In genomic region chr13:24279762-24280438, GRCm38 (mm10) we compare ENCODE assay signal across 8 mouse cellular contexts. TPM values are rescaled to one million over a fixed set of nuclear protein-coding genes. Genes with fewer than 3 reads are reported as not detected.
A peak's percentile ranks its signal among the peaks of the same experiment; 100 is the strongest.
DNase-seq lines count a peak whose midpoint lies in the region; ATAC-seq and TF ChIP-seq lines count a peak whose summit lies in the region.

No protein-coding gene starts in this region.

- no peak for TF ChIP-seq POLR2A in ES-Bruce4 (IDR thresholded peaks at IDR 0.05; ENCODE audit: insufficient read depth, low read length)

- H3K4me1 ChIP-seq in ES-Bruce4 (ENCODE audit: control insufficient read depth, insufficient read depth, low read length), result peaks cover 2% of the 10 kb centered on the region
- H3K4me1 ChIP-seq in forebrain, embryonic 10.5 days, result peaks cover 25% of the 10 kb centered on the region
- H3K4me1 ChIP-seq in lung, embryonic 16.5 days (replicated peaks; ENCODE audit: control insufficient read depth, insufficient read depth, low read length), result peaks cover 7% of the 10 kb centered on the region
- H3K4me1 ChIP-seq in stomach, postnatal 0 days (replicated peaks; ENCODE audit: control insufficient read depth, insufficient read depth), result no peaks in the 10 kb centered on the region

- peak; percentile 11; the same call in 1 of the 2 replicates for ATAC-seq in lung, embryonic 16.5 days (ENCODE audit: low read depth)
- no peak for ATAC-seq in stomach, postnatal 0 days (ENCODE audit: low FRiP score, low TSS enrichment)
- no peak for ATAC-seq in activated CD4-positive, CD25-positive, alpha-beta regulatory T cell, adult 4 months

- peak overlapping the region; percentile 60 for H3K4me3 ChIP-seq in ES-Bruce4 (ENCODE audit: low read depth, low read length)
- H3K4me3 ChIP-seq in forebrain, embryonic 10.5 days, result peak overlapping the region; percentile 78
- H3K4me3 ChIP-seq in lung, embryonic 16.5 days (ENCODE audit: low read length), result peak overlapping the region; percentile 75
- peak overlapping the region; percentile 69 for H3K4me3 ChIP-seq in stomach, postnatal 0 days (ENCODE audit: low read depth, low read length)

- peak; percentile 21 for DNase-seq in adrenal gland, postnatal 25 days
- DNase-seq in forebrain, embryonic 10.5 days (ENCODE audit: extremely low spot score, low spot score), result peak; percentile 34
- DNase-seq in kidney, adult 18-20 months, result peak; percentile 57
- DNase-seq in stomach, postnatal 0 days (ENCODE audit: low spot score), result peak; percentile 48
- DNase-seq in c-Kit-positive CD71-positive TER-119-positive erythroid progenitor cells, embryonic 14.5 days (ENCODE audit: low spot score), result no peak

- H3K4me2 ChIP-seq in lung, embryonic 16.5 days (ENCODE audit: low read depth, low read length), result peak overlapping the region; percentile 89
- peak overlapping the region; percentile 94 for H3K4me2 ChIP-seq in stomach, postnatal 0 days (replicated peaks; ENCODE audit: low read depth)

- no peak for TF ChIP-seq EP300 in ES-Bruce4 (IDR thresholded peaks at IDR 0.05; ENCODE audit: insufficient read depth, low read depth, low read length)
- no peak for TF ChIP-seq EP300 in stomach, postnatal 0 days (optimal IDR thresholded peaks at IDR 0.05)

- no peak overlapping the region for H3K27ac ChIP-seq in ES-Bruce4 (ENCODE audit: insufficient read depth, low read length)
- peak overlapping the region; percentile 94 for H3K27ac ChIP-seq in forebrain, embryonic 10.5 days
- peak overlapping the region; percentile 96 for H3K27ac ChIP-seq in lung, embryonic 16.5 days (ENCODE audit: low read length)
- peak overlapping the region; percentile 91; the same call in 1 of the 2 replicates for H3K27ac ChIP-seq in stomach, postnatal 0 days (replicated peaks)

- TF ChIP-seq CTCF in ES-Bruce4 (IDR thresholded peaks at IDR 0.05; ENCODE audit: low read depth, low read length), result no peak
- TF ChIP-seq CTCF in stomach, postnatal 0 days (IDR thresholded peaks at IDR 0.05; ENCODE audit: low read depth), result no peak

- no peaks in the 10 kb centered on the region for H3K36me3 ChIP-seq in ES-Bruce4 (ENCODE audit: control insufficient read depth, insufficient read depth, low read length, poor library complexity, severe bottlenecking)
- H3K36me3 ChIP-seq in forebrain, embryonic 10.5 days (replicated peaks), result peaks cover 7% of the 10 kb centered on the region; the same call in 1 of the 2 replicates
- peaks cover 2% of the 10 kb centered on the region; the same call in 1 of the 2 replicates for H3K36me3 ChIP-seq in lung, embryonic 16.5 days (ENCODE audit: control insufficient read depth, insufficient read depth, low read length)
- no peaks in the 10 kb centered on the region for H3K36me3 ChIP-seq in stomach, postnatal 0 days (ENCODE audit: control insufficient read depth, insufficient read depth, low read length)

- peak overlapping the region; percentile 91 for H3K9ac ChIP-seq in ES-Bruce4 (ENCODE audit: low read depth, poor library complexity, severe bottlenecking)
- H3K9ac ChIP-seq in lung, embryonic 16.5 days (ENCODE audit: low read length), result peak overlapping the region; percentile 84
- H3K9ac ChIP-seq in stomach, postnatal 0 days (ENCODE audit: low read length), result peak overlapping the region; percentile 73

- no peaks in the 10 kb centered on the region for H3K27me3 ChIP-seq in ES-Bruce4 (ENCODE audit: control insufficient read depth, insufficient read depth, low read length, poor library complexity, severe bottlenecking)
- peaks cover 22% of the 10 kb centered on the region for H3K27me3 ChIP-seq in forebrain, embryonic 10.5 days (ENCODE audit: poor library complexity, severe bottlenecking)
- no peaks in the 10 kb centered on the region for H3K27me3 ChIP-seq in lung, embryonic 16.5 days (ENCODE audit: control insufficient read depth, insufficient read depth, low read depth, low read length)
- no peaks in the 10 kb centered on the region for H3K27me3 ChIP-seq in stomach, postnatal 0 days (ENCODE audit: control insufficient read depth, insufficient read depth, low read length)

- 0% methylated on average over 21 of the region's 21 CpGs for WGBS in forebrain, embryonic 10.5 days
- WGBS in lung, embryonic 16.5 days, result 1% methylated on average over 20 of the region's 21 CpGs
- WGBS in stomach, postnatal 0 days, result 3% methylated on average over 18 of the region's 21 CpGs

- no peaks in the 10 kb centered on the region; the same call in 1 of the 2 replicates for H3K9me3 ChIP-seq in ES-Bruce4 (replicated peaks; ENCODE audit: control insufficient read depth, insufficient read depth, low read length, poor library complexity, severe bottlenecking)
- H3K9me3 ChIP-seq in forebrain, embryonic 10.5 days, result no peaks in the 10 kb centered on the region
- no peaks in the 10 kb centered on the region for H3K9me3 ChIP-seq in lung, embryonic 16.5 days (ENCODE audit: control insufficient read depth, low read length)
- no peaks in the 10 kb centered on the region for H3K9me3 ChIP-seq in stomach, postnatal 0 days (ENCODE audit: control insufficient read depth, low read length)

RNA-seq across cellular contexts. Expression of gene Carmil1, which starts 0.7 kb away (rescaled TPM):
- 16.5 and 23.3 TPM in 2 replicates for polyA plus RNA-seq in ES-Bruce4 (2011; ENCODE audit: insufficient read depth, insufficient read length, low read depth, missing spikeins)
- total RNA-seq in adrenal gland, postnatal 25 days (2021), result 83.9 and 84.5 TPM in 2 replicates
- polyA plus RNA-seq in forebrain, embryonic 10.5 days (2016; fragmentation: Nextera tagmentation; extraction: Ambion mirVana), result 20.7 and 21.6 TPM in 2 replicates
- polyA plus RNA-seq in lung, embryonic 16.5 days (2015; fragmentation: Nextera tagmentation; extraction: Ambion mirVana), result 51.2 and 51.7 TPM in 2 replicates
- 17.8 and 18.9 TPM in 2 replicates for polyA plus RNA-seq in stomach, postnatal 0 days (2015; fragmentation: Nextera tagmentation; extraction: Ambion mirVana)
- polyA plus RNA-seq in activated CD4-positive, CD25-positive, alpha-beta regulatory T cell, adult 4 months (2017; shearing (Covaris generic)), result under 1 TPM; 0.41 to 0.90 TPM

RNA-seq across cellular contexts. Expression of gene Cmah, which starts 47.3 kb away (rescaled TPM):
- 0.12 and 0.18 TPM in 2 replicates for polyA plus RNA-seq in ES-Bruce4 (2011; ENCODE audit: insufficient read depth, insufficient read length, low read depth, missing spikeins)
- total RNA-seq in adrenal gland, postnatal 25 days (2021), result 2.7 TPM in 2 replicates
- polyA plus RNA-seq in forebrain, embryonic 10.5 days (2016; fragmentation: Nextera tagmentation; extraction: Ambion mirVana), result 0.20 and 0.67 TPM in 2 replicates
- 0.39 and 0.77 TPM in 2 replicates for polyA plus RNA-seq in lung, embryonic 16.5 days (2015; fragmentation: Nextera tagmentation; extraction: Ambion mirVana)
- 1.0 and 1.3 TPM in 2 replicates for polyA plus RNA-seq in stomach, postnatal 0 days (2015; fragmentation: Nextera tagmentation; extraction: Ambion mirVana)
- 10 to 100 TPM; 44.0 to 44.5 TPM for polyA plus RNA-seq in activated CD4-positive, CD25-positive, alpha-beta regulatory T cell, adult 4 months (2017; shearing (Covaris generic))

Comparison
In these comparisons a context has a peak if more than half of its experiments do, and no peak if none do; other contexts are left out.
1. RNA of gene Cmah, which starts 47.3 kb away (polyA plus RNA-seq): 44.0 to 44.5 TPM in activated CD4-positive, CD25-positive, alpha-beta regulatory T cell, adult 4 months; 1.0 to 1.3 TPM in stomach, postnatal 0 days, 0.20 to 0.67 TPM in forebrain, embryonic 10.5 days, 0.39 to 0.77 TPM in lung, embryonic 16.5 days and 0.12 to 0.18 TPM in ES-Bruce4; every median in the first group is over 10 times any median in the second.
2. Peak in every context shown above with its lines, with median percentiles within 50 percentile points of each other: H3K4me3 ChIP-seq and H3K9ac ChIP-seq.